Mouse (Mus musculus) Muller cell, postnatal 12 days (primary cell): ENCODE results near the gene Ntm.

ENCODE experiments used
- DNase-seq: peaks from one replicate; pipeline ENCODE4 v3.0.0-alpha.2; 2015; ENCODE audit errors: inconsistent ontology term

The Ntm gene

DNA sequence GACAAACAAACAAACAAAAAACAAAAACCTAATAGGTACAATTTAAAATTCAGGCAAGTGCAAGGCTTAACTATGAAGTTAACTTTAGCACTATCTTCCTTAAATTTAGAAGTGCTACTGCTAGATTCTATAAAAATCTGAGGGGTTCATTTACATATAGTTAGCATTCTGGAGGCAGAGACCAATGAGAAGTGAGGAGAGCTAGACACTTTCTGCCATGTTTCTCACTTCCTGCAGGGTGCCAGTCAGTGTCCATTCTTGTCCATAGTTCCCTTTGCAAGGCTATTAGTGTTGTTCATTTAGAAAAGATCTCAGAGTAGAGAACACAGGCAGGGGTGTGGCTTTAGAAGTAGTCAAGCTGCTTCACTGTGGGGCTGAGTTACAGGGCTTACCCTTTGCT is 208.6 kb downstream of the Ntm start:
- no peak for DNase-seq

DNA sequence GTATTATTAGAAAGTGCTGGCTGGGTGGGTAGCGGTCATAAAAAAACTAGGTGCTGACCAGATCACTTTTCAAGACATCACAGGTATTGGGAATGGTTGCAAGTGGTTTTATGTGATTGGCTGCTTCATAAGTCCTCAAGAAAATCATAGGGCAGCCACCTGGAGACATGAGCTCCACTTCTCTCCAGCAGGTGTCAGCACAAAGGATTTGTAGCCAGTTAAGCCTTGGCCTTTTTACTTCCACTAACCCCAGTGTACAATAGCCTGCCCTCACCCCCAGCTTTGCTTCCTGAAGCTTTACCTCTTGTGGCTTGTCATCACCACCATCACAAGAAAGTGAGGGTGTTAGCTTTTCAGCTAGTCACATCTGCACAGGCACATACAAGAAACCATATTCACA is 211.5 kb downstream of the Ntm start:
- no peak for DNase-seq

DNA sequence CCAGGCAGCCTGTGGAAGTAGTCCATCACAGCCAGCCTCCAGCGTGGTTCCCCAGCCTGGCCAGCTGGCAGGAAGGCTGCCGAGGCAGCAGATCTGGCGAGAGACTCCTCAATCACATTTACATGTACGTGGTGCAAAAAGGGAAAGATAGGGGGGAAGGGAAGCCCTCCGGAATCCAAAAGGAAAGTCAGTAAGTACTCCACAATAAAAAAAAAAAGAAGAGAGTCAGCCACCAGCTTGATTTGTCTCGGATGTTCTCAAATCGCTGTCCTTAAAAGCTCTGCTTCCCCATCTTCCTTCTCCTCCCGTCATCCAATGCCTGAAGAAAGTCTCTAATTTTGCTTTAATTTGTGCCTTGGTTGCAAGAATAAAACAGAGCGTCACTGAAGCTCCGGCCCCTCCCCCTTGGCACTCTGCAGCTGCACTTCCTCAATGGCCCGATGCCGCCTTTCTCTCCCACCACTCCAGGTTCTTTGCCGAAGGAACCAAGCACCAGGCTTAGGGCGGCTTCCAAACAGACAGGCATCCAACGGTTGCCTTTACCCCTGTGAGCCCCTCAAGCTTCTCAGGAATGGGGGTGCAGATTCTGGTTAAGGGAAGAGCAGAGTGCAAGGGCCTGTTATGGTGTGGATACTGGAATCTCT is 212.4 kb downstream of the Ntm start:
- DNase-seq, result peak; percentile 46

DNA sequence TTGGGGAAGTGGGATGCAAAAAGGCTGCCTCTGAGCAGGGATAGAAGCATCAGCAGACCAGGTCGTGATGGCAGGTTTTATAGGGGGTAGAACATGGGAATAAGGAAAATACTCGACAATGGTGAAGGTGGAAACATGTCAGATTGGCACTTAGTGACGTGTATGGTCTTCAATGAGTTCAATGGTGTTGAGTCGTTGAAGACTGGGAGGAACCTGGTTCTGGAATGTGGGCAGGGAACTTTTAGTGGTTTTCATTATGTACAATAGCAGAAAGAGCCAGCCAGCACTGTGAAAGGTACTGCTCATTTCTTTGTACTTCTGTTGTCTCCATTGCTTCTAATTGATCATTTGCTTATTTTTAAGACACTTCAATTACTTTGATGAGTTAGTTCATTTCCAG is 214.9 kb downstream of the Ntm start:
- DNase-seq, result no peak

DNA sequence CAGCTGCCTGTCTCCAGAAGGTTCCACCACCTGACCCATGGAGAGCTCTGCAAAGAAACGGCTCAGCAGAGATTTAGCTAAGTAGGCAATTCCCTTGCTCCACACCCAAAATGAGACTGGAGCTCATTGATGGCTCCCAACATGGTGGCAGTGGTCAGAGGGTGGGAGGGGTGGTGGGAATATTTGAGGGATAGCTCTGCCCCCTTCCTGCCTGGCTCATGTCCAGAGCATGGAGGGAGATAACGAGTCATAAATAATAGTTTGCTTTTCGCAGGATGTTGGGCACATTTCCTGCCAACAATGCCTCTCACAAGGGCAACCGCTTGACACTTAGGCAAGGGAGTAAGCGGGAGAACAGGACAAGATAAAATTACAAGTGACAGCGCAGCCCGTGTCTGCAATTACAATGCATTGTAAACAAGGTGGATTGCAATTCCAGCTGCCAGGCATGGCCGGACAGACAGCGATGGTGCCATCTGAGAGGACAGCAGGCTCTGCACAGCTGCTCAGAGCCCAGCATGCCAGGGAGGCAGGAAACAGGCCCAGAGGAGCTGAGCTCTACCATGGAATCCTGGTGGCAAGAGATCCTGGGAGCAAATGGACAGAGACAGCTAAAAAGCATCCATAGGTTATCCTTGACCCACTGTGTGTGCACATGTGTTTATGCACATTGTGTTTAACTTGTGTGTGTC is 224.0 kb downstream of the Ntm start:
- DNase-seq, result no peak

DNA sequence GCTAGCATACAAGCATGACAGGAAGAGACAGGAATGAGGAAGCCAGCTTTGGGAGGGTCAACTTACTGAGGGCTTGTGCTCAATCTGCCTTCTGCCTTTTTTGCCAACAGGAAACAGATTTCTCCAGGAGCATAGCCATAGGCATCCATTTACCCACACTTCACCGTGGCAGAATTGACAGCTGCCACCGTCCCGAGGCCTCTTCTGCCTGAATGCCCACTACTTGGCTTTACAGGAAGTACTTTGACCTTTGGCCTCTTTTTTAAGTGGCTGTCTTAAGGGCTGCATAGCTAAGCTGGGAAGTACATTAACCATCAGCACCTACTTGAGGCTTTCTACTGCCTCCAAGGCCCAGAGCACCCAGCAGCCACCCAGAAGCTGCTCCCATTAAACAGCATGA is 226.9 kb downstream of the Ntm start:
- DNase-seq, result no peak

DNA sequence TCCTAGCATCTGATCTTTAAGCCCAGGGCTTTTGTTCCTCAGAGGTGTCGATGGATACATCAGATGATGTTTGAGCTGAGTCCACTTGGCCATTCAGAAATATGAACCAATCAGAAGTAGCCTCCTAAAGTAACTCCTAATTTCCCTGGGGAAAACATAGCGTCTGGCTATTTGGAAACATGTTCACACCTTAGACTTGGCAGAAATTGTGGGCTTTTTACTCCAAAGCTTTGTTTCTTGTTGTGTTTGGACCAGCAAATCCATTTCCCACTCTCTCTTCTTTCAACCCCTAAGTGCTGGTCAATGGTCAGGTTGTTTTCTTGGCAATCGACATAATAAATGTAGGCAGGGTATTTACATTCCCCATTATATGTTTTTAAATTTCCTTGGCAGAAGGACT is 230.0 kb downstream of the Ntm start:
- no peak for DNase-seq

DNA sequence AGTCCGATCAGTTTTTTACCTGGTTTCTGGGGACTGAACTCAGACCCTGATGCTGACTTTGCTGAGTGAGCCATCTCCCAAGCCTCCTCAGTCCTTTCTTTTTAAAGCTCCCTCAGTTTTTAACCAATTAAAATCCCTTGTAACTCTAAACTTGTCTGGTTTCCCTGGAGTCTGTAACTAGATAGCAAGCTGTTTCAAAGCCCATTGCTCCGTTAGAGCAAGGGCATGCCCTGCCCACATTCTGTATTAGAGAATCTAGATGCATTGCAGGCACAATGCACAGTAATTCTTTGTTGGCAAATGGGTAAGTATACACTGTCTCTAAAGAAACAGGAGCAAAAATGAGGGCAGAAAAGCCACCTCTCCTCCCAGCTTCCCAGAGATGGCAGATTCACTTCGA is 231.3 kb downstream of the Ntm start:
- DNase-seq, result peak; percentile 12

DNA sequence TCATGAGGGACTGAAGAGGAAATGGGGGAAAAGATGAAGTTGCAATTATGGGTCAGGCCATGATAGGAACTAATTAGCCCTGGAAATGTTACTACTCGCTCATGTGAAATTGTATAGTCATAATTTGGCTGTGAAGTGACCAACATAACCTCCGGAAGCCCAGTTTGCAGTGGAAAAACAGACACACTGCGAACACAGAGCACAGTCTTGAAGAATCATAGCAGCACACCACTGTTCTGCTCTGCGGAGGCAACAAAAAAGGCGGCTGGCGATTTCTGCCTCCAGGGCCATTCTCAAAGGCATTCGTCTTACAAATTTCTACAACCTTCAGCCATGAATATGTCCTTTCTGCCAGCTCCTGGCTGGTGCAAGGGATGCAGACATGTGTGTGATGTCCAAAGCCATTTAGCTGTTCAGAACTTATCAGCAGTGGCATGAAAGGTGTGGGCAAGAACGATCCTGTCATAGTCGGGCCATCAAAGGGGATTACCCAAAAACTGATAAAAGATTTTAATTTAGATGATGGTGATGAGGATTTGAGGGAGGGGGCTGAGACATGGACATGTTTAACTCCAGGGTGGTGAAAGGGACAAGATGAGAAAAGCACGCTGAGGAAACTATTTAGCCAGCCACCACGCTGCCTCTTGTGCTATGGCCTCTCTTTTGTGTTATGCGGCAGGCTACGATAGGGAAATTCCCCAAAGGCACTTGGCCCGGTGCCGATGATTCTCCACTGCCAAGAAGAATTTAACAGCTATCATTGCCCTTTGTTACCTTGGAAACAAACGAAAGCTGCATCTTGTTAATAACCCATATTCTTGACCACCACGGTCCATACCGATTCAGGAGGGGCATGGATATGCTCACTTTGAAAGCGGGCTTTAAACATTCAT is 235.2 kb downstream of the Ntm start:
- peak; percentile 90 for DNase-seq

DNA sequence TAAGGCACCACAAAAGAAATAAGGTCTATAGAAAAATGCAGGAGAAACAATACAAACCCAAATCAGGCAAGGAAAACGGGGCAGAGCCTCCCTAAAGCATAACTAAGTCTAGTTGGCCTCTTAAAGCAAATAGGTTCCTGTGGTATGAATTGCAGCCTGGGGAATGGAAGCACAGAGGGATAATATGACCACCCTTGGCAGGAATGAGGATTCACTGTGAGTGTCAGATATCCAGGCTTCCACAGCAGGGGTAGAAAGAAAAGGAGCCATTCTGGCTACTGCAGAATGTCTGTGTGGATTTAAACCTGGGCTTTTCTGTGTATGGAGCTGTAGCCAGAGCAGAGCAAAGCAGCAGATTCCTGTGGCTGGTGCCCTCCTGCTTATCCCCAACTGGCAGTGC is 241.5 kb downstream of the Ntm start:
- no peak for DNase-seq

DNA sequence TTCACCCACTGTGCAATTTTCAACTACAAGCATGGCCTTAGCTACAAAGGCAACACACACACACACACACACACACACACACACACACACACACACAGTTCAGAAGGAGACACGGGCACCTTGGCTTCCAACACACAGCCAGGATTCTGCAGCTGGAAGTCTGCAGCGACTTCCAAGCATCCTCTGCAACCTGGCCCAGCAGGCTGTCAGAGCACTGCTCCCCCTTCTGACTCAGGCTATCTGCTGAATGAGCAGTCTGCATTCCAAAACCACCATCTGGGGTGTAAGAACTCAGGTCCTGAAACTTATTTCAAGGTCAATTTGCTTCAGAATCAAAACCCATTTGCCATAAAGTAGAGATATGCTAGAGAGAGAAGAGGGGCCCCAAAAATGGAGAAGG is 246.1 kb downstream of the Ntm start:
- no peak for DNase-seq

DNA sequence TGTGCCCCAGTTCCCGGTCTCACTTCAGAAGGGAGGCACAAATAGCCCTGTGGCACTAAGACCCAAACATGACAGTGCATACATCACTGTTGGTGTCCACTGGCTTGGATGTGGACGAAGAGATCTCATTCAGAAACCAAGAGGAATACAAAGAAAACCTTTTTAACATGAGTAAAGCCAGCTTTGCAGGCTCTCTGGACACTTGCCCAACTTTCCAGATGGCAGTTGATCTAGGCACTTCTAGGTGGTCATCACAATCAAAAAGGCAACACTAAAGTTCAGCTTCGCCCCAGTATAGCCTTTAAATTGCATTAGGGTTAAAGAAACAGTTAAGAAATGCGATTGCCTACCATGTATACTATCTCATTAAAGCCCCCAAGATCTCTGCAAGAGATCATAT is 264.7 kb downstream of the Ntm start:
- DNase-seq, result no peak

DNA sequence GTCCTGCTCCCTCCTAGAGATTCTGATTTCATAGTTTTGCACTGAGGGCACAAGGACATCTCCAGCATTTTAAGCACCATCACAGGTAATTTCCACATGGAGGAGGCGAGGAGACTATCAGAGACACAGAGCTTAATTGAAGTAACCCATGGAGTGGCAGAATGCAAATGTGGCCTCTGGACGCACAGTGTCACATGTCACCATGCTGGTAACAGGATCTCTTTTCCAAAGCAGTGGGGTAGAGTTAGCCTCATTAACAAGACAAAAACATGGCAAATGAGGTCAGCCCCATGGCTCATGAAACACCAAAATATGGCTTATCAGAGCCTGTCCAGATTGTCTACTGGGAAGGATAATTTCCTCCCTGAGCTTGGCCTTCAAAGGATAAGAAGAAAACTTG is 268.8 kb downstream of the Ntm start:
- no peak for DNase-seq

DNA sequence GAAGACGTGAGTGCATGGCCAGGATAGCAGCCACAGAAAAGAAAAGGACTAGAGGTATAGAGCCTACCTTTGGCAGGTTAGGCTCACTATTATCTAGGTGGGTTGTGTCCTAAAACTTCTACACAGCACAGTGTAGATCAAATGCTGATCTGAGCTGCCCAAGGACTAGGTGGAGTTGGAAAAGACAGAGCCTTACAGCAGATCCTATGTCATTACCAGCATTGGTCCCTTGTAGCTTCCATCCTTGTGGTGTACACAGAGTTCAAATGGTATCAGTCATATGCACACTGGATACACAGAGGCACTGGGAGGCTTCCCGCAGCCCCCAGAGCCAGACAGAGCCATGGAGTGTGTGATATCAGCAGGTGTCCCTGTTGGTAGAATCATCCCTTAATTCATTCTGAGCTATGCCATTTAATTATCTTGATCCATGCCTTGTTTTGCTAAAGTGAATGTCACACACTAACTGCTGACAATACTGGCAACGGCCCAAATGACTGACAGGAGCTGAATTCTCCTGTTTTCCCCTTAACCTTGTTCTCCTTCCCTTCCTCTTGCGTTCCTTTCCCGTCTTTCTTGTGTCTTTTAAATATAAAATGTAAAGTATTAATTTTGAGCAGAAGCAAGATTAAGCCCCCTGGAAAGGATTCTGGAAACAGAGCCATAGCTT is 271.6 kb downstream of the Ntm start:
- no peak for DNase-seq

DNA sequence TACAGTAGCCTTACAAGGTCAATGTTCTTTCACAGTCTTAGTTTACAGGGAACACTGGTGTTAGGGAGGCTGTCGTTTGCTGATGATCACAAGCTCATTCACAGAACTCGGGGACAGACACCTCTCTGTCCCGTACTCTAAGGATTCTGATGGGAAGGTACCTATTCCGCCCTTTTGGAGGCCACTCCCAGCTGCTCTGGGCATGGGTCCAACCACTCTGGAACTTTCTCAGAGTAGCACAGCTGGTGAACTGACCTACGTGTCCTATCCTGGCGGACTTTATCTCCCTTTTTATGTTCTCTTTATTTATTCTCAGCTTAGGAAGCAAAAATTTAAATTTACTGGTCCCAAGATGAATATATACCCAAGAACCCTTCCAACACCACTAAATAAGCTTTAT is 280.7 kb downstream of the Ntm start:
- DNase-seq, result no peak

DNA sequence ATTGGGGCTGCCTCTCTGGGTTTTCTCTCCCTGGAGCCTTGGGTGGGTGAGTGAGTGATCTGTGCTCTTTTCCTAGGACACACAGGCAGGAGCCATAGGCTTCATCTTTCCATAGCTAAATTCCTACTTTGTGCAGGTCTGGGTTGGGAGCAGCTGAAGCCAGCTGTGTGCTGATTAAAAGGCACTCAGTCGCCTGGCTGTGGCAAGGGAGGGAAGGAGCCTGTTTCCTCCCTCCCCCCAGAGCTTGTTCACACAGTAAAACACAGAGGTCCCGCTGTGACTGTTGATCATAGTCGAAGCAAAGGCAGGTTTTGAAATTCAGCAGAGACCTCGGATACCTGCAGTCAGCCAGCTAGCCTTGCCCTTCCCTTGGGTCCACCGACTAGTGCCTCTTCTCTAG is 282.3 kb downstream of the Ntm start:
- no peak for DNase-seq

DNA sequence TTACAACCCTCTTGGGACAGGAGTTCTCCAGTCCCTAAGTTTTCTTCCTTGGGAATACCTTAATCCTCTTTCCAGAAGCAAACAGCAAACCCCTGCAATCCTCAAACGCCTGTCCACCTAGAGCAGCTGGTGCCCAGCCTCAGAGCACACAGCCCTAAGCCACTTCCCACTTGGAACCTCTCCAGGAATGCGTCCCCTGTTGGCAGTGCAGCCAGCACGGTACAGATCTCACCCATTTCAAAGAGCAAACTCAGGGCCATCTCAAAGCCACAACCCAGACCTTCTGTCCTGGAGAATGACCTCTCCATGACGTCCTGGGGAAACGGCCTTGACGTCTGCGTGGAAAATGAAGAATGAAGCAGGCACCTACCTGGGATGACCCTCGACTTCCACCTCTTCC is 289.0 kb downstream of the Ntm start:
- DNase-seq, result peak; percentile 27

DNA sequence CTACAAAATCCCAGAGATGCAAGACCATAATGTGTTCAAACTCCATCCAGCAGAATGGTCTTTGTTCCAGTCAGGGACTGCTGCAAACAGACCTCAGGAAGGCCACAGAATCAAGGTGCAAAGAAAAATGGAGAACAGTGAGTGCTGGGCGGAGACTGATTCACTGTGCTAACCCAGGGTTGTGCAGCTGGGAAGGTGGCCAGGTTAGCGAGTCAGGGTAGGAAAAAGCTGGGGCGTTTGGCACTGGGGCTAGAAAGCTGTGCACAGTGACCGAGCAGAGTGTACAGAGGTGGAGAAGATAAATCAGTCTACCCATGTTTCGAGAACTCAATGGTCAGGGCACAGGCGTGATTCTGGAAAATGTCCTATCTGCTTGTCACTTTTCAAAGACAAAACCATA is 291.1 kb downstream of the Ntm start:
- DNase-seq, result no peak

DNA sequence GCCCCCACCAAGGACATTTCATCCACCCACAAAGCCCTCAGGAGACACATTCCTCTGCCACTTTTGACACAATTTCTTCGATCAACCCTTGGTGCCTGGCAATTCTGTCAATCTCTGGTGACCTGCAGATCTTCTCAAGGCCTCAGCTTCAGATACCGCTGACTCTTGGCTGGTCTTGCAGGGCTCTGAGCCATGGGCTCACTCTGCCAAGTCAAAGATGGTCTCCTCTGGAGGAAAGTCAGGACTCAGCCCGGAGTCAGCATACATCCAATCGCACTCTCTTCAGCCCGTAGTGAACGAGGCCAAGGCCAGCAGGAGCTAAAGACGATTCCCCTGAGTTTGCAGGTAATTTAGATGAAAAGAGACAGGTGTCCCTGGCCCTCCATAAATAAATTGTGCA is 299.7 kb downstream of the Ntm start:
- DNase-seq, result no peak

DNA sequence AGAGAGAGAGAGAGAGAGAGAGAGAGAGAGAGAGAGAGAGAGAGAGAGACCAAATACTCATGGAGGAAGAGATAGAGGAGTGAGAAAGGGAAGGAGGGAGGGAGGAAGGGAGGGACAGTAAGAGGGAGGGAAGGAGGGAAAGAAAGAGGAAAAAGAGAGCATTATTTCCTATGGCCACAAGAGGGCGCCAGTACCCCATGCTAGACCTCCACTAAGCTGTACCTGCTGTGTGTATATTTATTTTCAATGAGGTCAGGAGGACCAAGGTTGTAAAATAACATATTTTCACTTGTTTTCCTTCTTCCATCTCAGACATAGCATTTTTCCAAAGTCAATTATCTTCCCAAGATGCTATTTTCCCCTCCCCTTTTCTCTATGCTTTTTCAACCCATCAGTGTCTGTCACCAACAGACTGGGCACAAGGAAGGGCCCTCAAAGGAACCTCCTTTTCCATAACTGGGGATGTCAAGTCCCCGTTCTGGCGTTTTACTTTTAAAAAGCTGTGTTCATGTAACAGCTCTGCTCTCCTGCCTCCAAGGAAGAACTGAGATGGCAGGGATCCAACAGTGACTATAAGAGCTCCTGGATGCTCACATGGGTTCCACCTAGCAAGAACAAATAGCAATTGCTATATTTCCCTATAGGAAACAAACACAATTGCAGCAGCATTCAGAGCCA is 301.3 kb downstream of the Ntm start:
- peak; percentile 47 for DNase-seq

DNA sequence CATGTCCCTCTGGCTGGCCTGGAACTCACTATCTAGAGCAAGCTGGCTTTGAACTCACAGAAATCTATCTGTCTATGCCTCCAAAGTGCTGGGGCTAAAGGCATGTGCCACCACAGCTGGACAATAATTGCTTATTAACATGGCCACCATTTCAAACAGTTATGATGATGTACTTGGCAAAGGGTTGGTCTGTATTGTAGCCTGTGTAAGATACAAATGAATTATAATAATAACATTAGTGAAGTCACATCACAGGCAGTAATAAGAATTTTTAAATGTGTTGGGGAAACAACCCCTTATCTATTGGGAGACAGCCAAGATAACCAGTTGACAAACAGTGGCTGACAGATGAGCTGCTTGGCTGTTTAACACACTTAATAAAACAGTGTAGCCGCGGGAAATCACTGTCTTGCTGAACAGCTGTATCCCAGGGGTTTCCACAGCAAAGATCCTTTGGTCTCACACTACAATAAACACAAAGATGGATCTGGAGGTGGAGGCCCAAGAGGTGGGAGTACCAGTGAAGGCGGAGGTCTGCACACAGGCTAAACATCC is 302.8 kb downstream of the Ntm start:
- no peak for DNase-seq
